Mouse (Mus musculus): ENCODE data around the gene Sept1.

Sept1 gene

DNA sequence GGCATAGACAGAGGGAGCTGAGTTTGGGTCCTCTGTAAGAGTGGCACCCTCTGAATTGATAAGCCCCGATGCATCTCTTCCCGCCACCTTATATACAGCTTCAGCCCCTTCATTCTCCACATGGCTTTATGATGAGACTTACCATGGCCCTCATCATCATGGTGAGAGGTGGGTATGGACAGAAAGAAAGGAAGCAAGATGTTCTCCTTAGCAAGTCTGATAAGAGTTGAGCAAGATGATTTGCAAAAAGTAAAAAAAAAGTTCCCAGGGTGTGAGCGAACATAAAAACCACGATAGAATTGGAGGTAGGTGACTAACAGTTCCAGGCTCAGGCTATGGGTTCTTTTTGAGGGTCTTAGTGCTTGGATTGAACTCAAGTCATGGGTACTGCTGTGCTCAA lies 14.3 kb downstream of the Sept1 start:
- DNase-seq (ENCODE audit: low read depth, low spot score) = no peak

GRCm38 (mm10) chr7:127217901-127218642 lies 14.9 kb downstream of the Sept1 start:
- peak; percentile 36 for DNase-seq (ENCODE audit: low read depth, low spot score)

GRCm38 (mm10) chr7:127217475-127217874 lies 15.5 kb downstream of the Sept1 start:
- DNase-seq (ENCODE audit: low read depth, low spot score) = peak; percentile 73

DNA sequence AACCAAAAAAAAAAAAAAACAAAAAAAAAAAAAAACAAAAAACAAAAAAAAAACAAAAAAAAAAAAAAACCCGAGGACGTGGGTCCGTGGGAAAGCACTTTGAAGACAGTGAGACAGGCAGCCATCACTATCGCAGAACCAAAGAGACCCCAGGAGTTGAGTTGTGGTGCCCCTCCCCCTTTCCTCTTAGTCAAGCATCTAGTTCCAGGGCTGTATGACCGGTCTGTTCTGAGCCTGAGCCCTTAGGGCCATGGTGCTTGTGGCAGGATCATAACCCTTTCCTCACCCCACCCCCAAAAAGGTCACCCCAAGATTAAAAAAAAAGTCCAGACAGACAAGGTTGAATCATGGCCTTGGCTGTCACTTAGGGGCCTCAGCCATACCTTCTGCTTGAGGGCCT lies 16.6 kb downstream of the Sept1 start:
- peak; percentile 73 for DNase-seq (ENCODE audit: low read depth, low spot score)

GRCm38 (mm10) chr7:127214981-127215871 lies 17.7 kb downstream of the Sept1 start:
- DNase-seq (ENCODE audit: low read depth, low spot score) = peak; percentile 91

- DNase-seq (ENCODE audit: low read depth, low spot score) = no peak
Observed at GRCm38 (mm10) chr7:127214521-127214920, 18.4 kb downstream of the Sept1 start.

DNA sequence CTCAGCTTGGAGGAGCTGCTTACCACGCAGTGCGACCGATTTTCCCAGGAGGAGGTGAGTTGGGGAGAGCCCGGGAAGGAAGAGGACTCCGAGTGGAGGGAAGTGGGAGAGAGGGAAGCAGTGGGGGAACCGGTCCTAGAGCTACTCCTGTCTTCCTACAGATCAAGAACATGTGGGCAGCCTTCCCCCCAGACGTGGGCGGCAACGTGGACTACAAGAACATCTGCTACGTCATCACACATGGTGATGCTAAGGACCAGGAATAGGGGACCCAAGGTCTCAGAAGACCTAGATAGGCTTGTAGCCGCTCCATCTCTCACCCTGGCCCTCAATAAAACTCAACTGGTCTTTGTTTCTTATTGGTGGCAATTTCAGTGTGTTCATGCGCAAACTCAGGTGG lies 19.0 kb downstream of the Sept1 start:
- DNase-seq (ENCODE audit: low read depth, low spot score) = no peak

DNA sequence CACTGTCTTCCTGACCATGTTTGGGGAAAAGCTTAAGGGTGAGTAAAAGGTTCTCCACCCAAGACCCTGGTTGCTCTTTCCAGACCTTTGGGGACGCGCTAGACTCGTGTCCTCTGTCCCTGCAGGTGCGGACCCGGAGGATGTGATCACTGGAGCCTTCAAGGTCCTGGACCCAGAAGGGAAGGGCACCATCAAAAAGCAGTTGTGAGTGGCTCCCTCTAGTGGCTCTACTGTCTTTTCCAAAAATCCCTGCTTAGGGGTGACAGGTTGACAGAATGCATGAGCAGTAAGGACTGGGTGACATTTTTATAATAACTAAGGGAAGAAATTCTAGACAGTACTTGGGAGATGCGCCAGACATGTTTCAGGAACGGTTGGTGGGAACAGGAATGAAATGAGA lies 19.4 kb downstream of the Sept1 start:
- peak; percentile 86 for DNase-seq (ENCODE audit: low read depth, low spot score)

GRCm38 (mm10) chr7:127212432-127213250 lies 20.3 kb downstream of the Sept1 start:
- DNase-seq (ENCODE audit: low read depth, low spot score) = peak; percentile 96

DNA sequence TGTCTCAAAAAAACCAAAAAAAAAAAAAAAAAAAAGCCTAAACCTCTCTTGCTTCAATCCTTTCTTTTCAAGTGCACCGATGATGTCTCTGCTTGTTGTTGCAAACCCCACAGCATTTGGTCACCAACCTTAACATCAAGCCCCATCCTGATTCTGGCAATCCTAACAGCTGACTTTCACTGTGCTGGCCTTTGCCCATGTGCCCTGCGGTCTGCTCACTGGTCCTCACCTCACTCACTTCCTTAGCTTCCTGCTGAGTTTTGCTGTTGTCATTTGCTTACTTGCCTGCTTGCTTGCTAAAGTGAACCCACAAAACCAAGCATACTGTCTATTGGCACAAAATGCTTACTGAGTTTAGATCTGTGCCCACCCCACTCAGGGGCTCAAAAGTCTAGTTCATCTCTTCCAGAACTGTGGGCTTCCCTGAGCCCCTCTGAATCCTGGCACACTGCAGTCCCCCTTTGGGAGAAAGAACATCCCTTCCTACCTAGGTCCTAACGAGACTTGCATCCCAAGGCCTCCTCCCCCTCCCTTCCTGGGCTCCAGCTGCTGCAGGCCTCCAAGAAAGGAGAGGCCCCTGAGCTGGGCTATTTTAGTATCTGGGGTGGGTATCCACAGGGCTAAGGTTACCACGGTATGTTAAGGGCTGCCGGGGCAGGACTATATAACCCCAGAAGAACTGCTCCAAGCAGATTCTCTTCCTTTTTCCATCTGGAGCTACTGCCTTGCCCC lies 21.8 kb downstream of the Sept1 start:
- DNase-seq (ENCODE audit: low read depth, low spot score) = no peak

- DNase-seq (ENCODE audit: low read depth, low spot score) = no peak
Observed at GRCm38 (mm10) chr7:127210266-127210665, 22.7 kb downstream of the Sept1 start.

- DNase-seq (ENCODE audit: low read depth, low spot score) = no peak
Observed at GRCm38 (mm10) chr7:127209851-127210250, 23.1 kb downstream of the Sept1 start.

DNA sequence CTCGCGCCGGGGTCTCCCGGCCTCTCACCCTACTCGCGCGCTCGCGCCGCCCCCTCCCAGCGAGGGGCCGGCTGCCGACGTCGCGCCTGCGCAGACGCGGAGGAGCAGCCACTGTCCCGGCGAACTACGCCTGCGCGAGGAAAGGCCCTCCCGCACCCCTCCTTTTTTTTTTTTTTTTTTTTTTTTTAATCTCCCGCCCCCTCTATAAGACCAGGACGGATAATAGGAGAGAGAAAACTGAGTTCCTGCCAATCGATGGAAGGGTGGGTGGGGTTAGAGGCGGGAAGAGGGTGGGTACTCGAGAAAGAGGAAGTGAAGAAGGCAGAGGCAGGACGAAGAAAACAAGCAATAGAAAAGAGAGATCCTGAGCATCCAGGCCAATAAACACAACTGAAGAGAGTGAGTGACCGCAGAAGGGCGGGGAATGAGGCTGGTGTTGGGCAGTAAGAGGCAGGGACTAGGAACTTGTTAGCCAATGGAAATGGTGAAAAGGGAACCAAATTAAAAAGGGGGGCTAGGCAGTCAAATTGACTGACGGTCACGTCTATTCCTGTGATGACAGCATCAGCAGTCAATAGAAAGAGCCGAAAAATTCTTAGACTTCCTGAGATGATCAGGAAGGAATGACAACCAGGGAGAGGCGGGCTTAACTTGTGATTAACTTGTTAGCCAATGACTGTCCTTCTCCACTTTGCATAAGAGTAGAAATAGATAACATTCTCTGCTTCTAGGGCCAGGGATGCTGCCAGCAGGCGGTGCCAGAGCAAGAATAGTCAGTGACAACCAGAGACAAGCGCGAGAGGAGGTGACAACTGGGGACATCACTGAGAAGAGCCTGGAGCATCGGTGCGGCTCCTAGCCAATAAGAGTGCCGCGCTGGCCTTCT lies 24.1 kb downstream of the Sept1 start, which contains the start of gene Mylpf:
Gene Mylpf (plus strand): TSS at position 338 of the 886 bp plus-strand sequence.
- DNase-seq (ENCODE audit: low read depth, low spot score) = peak; percentile 99

- no peak for DNase-seq (ENCODE audit: low read depth, low spot score)
Observed at GRCm38 (mm10) chr7:127208295-127208552, 24.7 kb downstream of the Sept1 start, which contains the start of gene Tbc1d10b. Gene Tbc1d10b (minus strand): TSS chr7:127208468.

DNA sequence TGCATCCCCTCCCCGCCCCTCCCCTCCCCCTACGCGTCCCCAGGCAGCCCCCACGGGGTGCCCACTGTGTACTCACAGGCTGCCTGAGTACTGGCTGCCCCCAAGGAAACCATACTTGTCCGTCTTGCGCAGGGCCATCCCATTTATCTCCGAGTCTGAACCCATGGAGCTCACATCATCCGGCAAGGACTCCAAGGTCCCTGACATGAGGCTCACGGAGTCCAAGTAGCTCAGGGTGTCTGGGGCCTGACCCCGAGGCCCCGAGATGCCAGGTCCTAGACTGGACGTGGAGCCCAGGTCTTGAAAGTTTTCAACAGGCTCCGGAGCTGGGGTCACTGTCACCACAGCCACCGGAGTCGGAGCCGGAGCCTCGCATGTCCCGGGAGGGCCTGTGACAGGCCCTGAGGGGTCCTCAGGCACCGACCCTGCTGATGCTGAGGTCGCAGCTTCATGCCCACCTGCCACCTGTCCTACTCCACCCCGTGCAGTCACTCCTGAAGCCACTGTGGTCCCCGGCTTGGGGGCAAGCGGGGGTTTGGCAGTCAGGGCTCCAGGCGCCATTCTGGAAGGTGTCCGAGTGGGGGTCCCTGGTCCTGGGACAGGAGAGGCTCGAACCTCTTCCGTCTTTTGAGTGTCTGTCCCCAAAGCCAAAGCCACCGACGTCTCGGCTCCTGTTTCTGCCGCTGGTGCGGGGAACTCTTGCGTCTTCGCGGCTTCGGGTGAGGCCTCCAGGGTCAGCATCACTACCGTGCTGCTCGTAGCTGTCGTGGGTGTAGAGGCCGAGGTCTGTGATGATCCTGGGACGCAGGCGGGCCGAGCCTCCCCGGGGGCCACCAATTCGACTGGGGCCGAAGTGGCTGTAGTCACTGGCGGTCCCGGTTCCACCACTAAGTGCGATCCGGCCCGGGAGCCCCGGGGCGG lies 25.3 kb downstream of the Sept1 start:
- DNase-seq (ENCODE audit: low read depth, low spot score) = no peak

GRCm38 (mm10) chr7:127206606-127207005 lies 26.3 kb downstream of the Sept1 start:
- no peak for DNase-seq (ENCODE audit: low read depth, low spot score)

GRCm38 (mm10) chr7:127196484-127196883 lies 36.4 kb downstream of the Sept1 start:
- no peak for DNase-seq (ENCODE audit: low read depth, low spot score)

DNA sequence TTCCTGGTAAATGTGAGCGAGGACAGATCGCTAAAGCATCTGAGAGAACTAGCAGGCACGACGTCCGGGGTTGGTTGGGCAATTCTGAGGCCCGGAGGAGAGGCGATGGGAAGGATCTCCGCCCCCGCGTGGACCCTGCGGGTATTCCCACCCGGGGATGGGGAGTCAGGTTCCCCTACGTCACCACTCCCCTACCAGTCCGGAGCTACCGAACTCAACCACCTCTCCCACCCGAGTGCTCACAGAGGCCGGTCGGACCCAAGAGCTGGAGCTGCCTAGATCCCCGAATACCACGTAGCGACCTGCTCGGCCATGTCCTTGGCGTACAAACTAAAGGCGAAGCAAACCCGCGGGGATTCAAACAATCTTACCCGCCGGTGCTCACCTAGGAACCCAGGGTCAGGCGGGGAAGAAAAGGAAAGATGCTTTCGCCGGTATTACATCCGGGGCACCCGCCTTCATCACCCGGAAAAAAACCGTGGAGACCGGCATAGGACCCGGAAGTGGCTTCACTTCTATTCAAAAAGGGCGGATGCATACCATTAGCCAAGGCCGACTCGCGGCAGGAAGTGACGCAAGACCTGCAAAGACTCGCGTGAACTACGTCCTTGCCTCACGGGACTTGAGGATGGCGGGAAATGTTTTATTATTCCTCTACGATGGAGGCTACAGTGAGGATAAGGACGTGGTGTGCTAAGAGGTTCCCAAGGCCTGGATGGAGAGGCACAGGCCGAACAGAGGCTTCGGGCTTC lies 37.2 kb downstream of the Sept1 start, which contains the start of gene Cd2bp2:
Gene Cd2bp2 (minus strand): TSS at position 507 of the 752 bp plus-strand sequence.
- peak; percentile 99 for DNase-seq (ENCODE audit: low read depth, low spot score)

Data from ES-CJ7 (cell line).